Mouse (Mus musculus): ENCODE results near the gene Gm9970. TPM values are rescaled to one million over a fixed set of nuclear protein-coding genes. Genes with fewer than 3 reads are reported as not detected.

Gene Gm9970
- polyA plus RNA-seq, 1 experiment from 2014 or later: not detected

Other genes with a start within 250 kb of the Gm9970 start
- gene Atraid, start 192.9 kb downstream of the Gm9970 start, polyA plus RNA-seq (2014; fragmentation: Nextera tagmentation; extraction: Ambion mirVana): 68.5 and 72.4 TPM in 2 replicates
- gene Slc5a6, start 192.3 kb downstream of the Gm9970 start, polyA plus RNA-seq (2014; fragmentation: Nextera tagmentation; extraction: Ambion mirVana): 9.3 and 10.3 TPM in 2 replicates
- gene Cad, start 186.5 kb downstream of the Gm9970 start, polyA plus RNA-seq (2014; fragmentation: Nextera tagmentation; extraction: Ambion mirVana): 65.0 and 66.0 TPM in 2 replicates
- not detected in 2 replicates for gene Dnajc5g, start 134.9 kb downstream of the Gm9970 start, polyA plus RNA-seq (2014; fragmentation: Nextera tagmentation; extraction: Ambion mirVana)
- gene Slc30a3, start 133.0 kb downstream of the Gm9970 start, polyA plus RNA-seq (2014; fragmentation: Nextera tagmentation; extraction: Ambion mirVana): 1.1 and 1.4 TPM in 2 replicates
- 0.43 TPM in 1 of 2 replicates, not detected in the other for gene Trim54, start 124.5 kb downstream of the Gm9970 start, polyA plus RNA-seq (2014; fragmentation: Nextera tagmentation; extraction: Ambion mirVana)
- not detected in 2 replicates for gene Ucn, start 102.4 kb downstream of the Gm9970 start, polyA plus RNA-seq (2014; fragmentation: Nextera tagmentation; extraction: Ambion mirVana)
- 40.9 and 50.4 TPM in 2 replicates for gene Mpv17, start 87.0 kb downstream of the Gm9970 start, polyA plus RNA-seq (2014; fragmentation: Nextera tagmentation; extraction: Ambion mirVana)
- gene Gm29609, start 61.3 kb downstream of the Gm9970 start, polyA plus RNA-seq (2014; fragmentation: Nextera tagmentation; extraction: Ambion mirVana): 0.64 and 1.5 TPM in 2 replicates
- gene Gtf3c2, start 61.1 kb downstream of the Gm9970 start, polyA plus RNA-seq (2014; fragmentation: Nextera tagmentation; extraction: Ambion mirVana): 77.2 and 79.5 TPM in 2 replicates
- gene Snx17, start 48.0 kb downstream of the Gm9970 start, polyA plus RNA-seq (2014; fragmentation: Nextera tagmentation; extraction: Ambion mirVana): 87.6 and 94.7 TPM in 2 replicates
- gene Eif2b4, start 47.8 kb downstream of the Gm9970 start, polyA plus RNA-seq (2014; fragmentation: Nextera tagmentation; extraction: Ambion mirVana): 93.2 and 98.1 TPM in 2 replicates
- 4.7 and 6.2 TPM in 2 replicates for gene Zfp513, start 38.9 kb downstream of the Gm9970 start, polyA plus RNA-seq (2014; fragmentation: Nextera tagmentation; extraction: Ambion mirVana)
- gene Ppm1g, start 20.5 kb downstream of the Gm9970 start, polyA plus RNA-seq (2014; fragmentation: Nextera tagmentation; extraction: Ambion mirVana): 220 and 242 TPM in 2 replicates
- gene Nrbp1, start 368 bp downstream of the Gm9970 start, polyA plus RNA-seq (2014; fragmentation: Nextera tagmentation; extraction: Ambion mirVana): 95.6 and 98.1 TPM in 2 replicates
- gene Krtcap3, start 10.5 kb upstream of the Gm9970 start, polyA plus RNA-seq (2014; fragmentation: Nextera tagmentation; extraction: Ambion mirVana): 11.6 and 12.0 TPM in 2 replicates
- 15.3 and 17.4 TPM in 2 replicates for gene Ift172, start 49.9 kb upstream of the Gm9970 start, polyA plus RNA-seq (2014; fragmentation: Nextera tagmentation; extraction: Ambion mirVana)
- gene Fndc4, start 54.8 kb upstream of the Gm9970 start, polyA plus RNA-seq (2014; fragmentation: Nextera tagmentation; extraction: Ambion mirVana): 24.2 TPM in 2 replicates
- 11.3 and 12.1 TPM in 2 replicates for gene Gckr, start 56.2 kb upstream of the Gm9970 start, polyA plus RNA-seq (2014; fragmentation: Nextera tagmentation; extraction: Ambion mirVana)
- gene Zfp512, start 211.2 kb upstream of the Gm9970 start, polyA plus RNA-seq (2014; fragmentation: Nextera tagmentation; extraction: Ambion mirVana): 39.7 and 40.9 TPM in 2 replicates
- 0.14 TPM in 1 of 2 replicates, not detected in the other for gene 4930548H24Rik, start 244.5 kb upstream of the Gm9970 start, polyA plus RNA-seq (2014; fragmentation: Nextera tagmentation; extraction: Ambion mirVana)

Data from liver, embryonic 11.5 days (tissue).